Mouse (Mus musculus) bone marrow macrophage, adult 2 months (primary cell): ENCODE results near the gene Olfr643.

Source experiments
- CTCF ChIP-seq: IDR thresholded peaks from 2 replicates; pipeline ENCODE4 v1.5.1; 2012; ENCODE audit warnings: low read depth, mild to moderate bottlenecking, low read length, moderate library complexity
- POLR2A ChIP-seq: IDR thresholded peaks from 2 replicates; pipeline ENCODE4 v1.6.1; 2012; ENCODE audit warnings: mild to moderate bottlenecking, low read depth, low read length, borderline replicate concordance

DNA sequence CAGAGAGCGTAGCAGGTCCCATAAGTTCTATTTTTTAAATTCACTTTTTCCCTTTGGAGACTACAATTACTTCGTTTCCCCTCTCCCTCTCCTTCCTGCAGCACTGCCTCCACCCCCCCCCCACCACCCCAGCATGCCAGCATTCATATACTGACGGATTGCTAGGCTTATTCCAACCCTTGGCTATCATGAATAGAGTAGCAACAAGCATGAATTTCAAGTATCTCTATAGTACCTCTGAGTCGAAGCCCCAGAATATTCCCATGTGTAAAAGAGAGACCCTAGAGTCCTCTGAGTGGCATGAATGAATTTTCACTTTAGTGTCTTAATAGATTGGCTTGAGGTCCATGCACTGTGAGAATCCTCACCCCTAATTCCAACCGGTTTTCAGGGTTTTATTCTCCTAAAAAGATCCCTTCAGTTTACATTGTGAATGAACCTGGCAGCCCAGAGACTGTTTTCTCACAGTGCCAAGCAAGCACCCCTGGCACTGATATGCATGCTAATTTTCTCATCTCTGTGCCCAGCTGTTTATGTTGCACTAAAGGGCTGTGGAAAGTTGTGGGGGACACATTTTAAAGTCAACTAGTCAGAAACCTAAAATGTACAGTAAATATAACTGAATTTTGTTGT is 41.3 kb upstream of the Olfr643 start:
- no peak for TF ChIP-seq CTCF
- TF ChIP-seq POLR2A: no peak
